Mouse (Mus musculus): Measurements from ENCODE around the gene Olfr1370. TPM values are rescaled to one million over a fixed set of nuclear protein-coding genes. Genes with fewer than 3 reads are reported as not detected.

Olfr1370 gene
- not detected for polyA plus RNA-seq (2017; shearing (Covaris generic))

GRCm38 (mm10) chr13:21074847-21075246 lies at the start of gene Olfr1370:
TSS of gene Olfr1370 (minus strand) at chr13:21074947.

GRCm38 (mm10) chr13:21111183-21111582 lies 36.4 kb upstream of the Olfr1370 start, which contains the start of gene Olfr1369-ps1:
TSS of gene Olfr1369-ps1 (plus strand) at chr13:21111483.

Other genes starting within 250 kb of the Olfr1370 start
- not detected for gene Olfr1369-ps1, start 36.5 kb upstream of the Olfr1370 start, polyA plus RNA-seq (2017; shearing (Covaris generic))
- not detected for gene Olfr263, start 54.7 kb upstream of the Olfr1370 start, polyA plus RNA-seq (2017; shearing (Covaris generic))
- gene Olfr1368, start 70.9 kb upstream of the Olfr1370 start, polyA plus RNA-seq (2017; shearing (Covaris generic)): not detected
- gene Trim27, start 104.5 kb upstream of the Olfr1370 start, polyA plus RNA-seq (2017; shearing (Covaris generic)): 142 TPM
- 0.21 TPM for gene Gpx5, start 217.8 kb upstream of the Olfr1370 start, polyA plus RNA-seq (2017; shearing (Covaris generic))
- not detected for gene Gpx6, start 237.2 kb upstream of the Olfr1370 start, polyA plus RNA-seq (2017; shearing (Covaris generic))

Data from naive thymus-derived CD4-positive, alpha-beta T cell, adult 5 months (primary cell).